Mouse (Mus musculus): Measurements from ENCODE around the gene Sf3b2.

- no peak for TF ChIP-seq POLR2A (IDR thresholded peaks at IDR 0.05; ENCODE audit: insufficient read depth, low read length)
- no peak for TF ChIP-seq EP300 (IDR thresholded peaks at IDR 0.05; ENCODE audit: insufficient read depth, low read depth, low read length)
These were observed 11.9 kb upstream of the Sf3b2 start for GRCm38 (mm10) chr19:5306968-5307734.
